Mouse (Mus musculus): ENCODE data around the gene Nemp1.

Nemp1 gene

DNA sequence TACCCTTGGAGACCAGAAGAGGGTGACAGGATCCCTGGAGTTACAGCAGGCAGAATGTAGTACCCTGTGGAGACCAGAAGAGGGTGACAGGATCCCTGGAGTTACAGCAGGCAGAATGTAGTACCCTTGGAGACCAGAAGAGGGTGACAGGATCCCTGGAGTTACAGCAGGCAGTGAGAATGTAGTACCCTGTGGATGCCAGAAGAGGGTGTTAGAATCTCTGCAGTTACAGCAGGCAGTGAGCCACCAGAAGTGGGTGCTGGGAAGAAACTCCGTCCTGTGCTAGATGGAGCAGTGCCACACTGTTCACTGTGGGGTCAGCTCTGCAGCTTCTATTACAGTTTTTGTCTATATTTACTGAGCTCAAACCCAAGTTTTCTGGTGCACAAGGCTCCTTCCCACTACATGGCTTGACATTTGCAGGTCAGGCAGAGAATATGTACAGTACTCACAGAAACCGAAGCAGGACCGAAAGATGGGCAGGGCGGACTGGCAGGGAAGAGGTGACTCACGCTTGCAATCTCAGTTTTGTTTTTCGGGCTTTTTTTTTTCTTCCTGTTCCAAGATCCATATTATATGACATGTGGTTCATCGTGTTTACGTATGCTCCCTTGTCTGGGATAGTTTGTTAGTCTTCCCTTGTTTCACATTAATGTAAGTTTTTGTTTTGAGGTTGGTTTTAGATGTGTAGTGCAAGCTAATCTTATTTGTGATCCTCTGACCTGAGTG lies 8.3 kb downstream of the Nemp1 start:
- DNase-seq, result peak; percentile 85

DNA sequence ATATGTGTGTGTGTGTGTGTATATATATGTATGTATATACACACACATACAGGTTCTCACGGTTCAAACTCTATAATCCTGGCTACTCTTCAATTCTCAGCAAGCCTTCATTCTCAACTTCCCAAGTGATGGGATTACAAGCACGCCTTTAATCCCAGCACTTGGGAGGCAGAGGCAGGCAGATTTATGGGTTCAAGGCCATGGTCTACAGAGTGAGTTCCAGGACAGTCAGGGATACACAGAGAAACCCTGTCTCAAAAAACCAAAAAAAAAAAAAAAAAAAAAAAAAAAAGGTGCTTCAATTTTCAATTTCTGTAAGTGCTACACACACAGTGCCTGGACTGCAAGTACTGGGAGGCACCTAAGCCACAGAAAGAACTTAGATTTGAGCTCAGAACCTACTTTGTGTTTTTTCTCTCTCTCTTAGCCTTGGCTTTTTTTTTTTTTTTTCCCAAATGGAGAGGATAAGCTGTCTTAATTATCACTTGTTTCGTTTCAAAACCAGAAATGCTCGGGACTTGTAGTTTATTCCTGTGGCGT lies 9.2 kb downstream of the Nemp1 start:
- DNase-seq, result no peak

- peak; percentile 93 for DNase-seq
Measured at GRCm38 (mm10) chr10:127676691-127677548, 10.2 kb downstream of the Nemp1 start.

DNA sequence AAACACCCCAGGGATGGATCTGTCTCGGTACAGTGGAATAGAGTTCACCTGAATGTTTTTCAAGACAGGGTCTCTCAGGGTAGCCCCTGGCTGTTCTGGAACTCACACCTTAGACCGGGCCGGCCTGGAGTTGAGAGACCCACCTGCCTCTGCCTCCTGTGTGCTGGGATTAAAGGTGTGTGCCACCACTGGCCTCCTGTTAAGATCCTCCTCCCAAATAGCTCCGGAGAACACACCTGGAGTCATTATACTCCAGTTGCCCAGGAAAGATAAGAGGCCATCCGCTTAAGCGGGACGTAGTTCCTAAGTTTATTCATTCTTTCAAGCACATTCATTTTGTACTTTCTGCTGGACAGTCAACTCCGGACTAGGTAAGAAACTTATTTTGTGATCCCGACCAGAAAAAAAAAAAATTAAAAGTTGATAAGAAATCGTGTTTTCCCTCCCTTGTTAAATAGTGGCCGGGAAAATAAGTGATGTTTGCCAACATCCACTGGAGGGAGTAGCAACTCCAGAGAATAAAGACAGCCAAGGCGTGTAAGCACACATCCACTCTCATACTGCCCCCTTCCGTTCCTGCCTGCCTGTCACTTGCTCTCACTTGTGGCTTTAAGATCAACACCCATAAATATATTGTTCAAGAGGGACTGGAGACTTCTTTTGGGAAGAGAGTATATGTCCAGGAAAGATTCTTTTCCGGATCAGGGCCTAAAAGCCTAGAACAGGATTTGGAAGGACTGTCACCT lies 11.1 kb downstream of the Nemp1 start:
- no peak for DNase-seq

- no peak for DNase-seq
Measured at GRCm38 (mm10) chr10:127679208-127679607, 12.5 kb downstream of the Nemp1 start.

DNA sequence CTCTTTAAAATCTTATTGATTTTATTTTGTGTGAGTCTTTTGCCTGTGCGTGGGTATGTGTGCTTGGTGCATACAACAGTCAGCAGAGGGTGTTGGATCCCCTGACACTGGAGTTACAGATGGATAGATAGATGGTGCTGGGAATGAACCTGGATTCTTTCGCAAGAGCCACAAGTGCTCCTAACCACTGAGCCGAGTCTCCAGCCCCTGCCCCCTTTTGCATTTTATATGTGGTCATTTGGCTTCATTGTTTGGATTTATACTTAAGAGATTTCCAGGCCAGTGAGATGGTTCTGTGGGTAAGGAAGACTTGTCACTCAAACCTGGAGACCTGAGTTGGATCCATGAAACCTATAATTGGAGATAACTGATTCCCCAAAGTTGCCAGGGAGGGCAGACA lies 13.2 kb downstream of the Nemp1 start:
- no peak for DNase-seq

GRCm38 (mm10) chr10:127682886-127683285 lies 16.2 kb downstream of the Nemp1 start:
- DNase-seq, result no peak

DNA sequence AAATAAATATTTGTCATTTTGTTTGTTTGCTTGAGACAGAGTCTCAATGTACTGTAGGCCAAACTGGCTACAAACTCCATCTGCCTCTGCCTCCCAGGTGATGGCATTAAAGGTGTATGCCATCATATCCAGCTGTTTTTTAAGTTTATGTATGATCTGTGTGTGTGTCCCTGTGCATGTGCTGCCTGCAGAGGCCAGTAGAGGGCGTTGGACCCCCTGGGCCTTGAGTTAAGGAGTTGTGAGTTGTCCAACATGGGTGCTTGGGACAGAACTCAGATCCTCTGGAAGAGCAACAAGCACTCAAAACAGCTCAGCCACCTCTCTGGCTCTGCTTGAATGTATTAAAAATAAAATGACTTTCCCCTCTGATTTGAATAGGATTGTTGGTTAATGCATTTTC lies 24.4 kb downstream of the Nemp1 start:
- DNase-seq, result no peak

DNA sequence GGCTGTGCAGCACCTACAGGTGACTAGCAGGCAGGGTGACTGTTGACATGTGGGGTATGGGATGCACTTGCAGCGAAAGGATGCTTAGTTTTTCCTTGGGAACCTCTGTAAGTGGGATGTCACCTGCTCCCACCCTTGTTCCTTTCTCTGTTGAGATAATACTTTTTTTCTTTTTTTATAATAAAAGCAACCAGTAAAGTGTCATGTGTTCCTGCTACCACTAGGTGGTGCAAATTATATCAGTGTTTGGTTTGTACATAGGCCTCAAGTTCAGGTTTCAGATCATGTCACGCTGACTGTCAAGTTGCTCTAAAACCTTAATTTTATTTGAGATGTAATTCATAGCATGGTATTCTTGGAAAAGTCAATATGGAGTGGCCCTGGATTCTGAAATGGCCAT lies 27.9 kb downstream of the Nemp1 start:
- no peak for DNase-seq

DNA sequence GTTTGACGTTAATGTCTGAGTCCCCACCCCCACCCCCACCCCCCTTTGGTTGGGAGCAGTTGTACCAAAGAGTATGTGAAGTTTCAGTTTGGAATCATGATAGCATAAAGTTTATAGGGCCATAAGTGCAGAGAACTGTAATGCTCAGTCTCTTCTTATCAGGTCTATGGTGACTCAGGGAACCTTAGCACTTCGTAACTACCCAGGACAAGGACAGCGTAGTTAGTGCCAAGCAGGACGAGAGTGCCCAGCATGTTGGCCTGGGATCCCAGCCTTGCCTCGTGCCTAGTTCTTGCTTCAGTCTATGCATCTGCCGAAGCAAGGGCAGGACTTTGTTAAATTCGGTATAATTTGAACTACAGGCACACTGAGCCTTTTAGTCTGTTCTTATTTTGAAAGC lies 29.1 kb downstream of the Nemp1 start:
- DNase-seq, result no peak

- no peak for DNase-seq
Measured at GRCm38 (mm10) chr10:127698966-127699365, 32.3 kb downstream of the Nemp1 start.

DNA sequence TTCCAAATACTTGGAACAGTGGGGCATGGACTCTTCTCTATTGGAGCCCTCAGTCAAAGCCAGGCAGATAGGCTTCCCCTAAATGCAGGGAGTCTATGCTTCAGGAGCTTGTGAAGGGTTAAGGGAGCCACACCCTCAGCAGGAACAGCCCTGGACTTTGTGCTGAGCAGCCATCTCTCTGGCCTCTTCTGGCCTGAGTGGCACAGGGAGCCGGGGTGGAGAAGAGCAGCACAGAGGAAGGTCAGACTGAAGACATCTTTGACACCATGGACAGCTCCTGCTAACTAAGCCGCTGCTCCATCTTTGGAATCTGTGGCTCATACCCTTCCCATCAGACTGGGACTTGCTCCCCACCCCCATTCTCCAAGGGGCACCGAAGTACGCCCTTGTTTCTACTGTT lies 36.6 kb downstream of the Nemp1 start:
- no peak for DNase-seq

DNA sequence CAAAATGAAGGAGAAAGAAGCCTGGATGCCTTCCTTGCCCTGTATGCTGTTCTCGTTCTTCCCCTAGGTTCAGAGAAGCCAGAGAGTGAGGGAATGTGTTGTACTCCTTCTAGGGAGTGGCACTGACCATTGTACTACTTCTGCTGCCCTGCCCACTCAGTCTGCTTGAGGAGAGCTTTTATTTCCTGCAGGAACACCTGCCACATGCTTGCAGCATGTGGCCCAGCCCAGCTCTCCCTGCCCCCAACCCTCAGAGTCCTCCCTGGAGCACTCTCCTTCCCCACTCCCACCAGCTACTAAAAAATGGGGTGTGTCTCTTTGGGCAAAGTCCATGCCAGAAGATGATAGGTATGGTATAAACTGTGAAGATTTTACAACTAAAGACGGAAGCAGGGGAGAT lies 37.6 kb downstream of the Nemp1 start:
- DNase-seq, result no peak

DNA sequence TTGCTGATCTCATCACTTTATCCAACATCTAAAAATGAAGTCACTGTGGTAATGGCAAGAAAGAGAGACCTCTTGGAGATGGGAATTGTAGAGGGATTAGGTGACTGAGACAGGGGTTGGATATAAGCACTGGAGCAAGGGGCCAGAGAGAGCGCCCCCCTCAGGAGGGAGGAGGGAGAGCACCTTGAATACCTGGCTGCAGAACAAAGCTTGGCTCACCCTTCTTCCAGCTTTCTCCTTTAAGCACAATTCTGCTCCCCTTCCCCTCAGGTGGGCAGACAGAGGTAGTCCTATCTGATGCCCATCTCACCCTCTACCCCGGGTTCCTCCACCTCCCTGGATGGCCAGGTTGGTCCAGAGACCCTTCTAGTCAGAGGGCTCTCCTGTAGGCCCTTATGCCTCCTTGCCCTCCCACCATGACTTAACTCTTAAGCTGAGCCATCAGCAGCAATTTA lies 38.1 kb downstream of the Nemp1 start, which contains the start of gene Myo1a:
Gene Myo1a, plus strand, starts transcription at position 405 of the 455 bp plus-strand sequence.
- no peak for DNase-seq

DNA sequence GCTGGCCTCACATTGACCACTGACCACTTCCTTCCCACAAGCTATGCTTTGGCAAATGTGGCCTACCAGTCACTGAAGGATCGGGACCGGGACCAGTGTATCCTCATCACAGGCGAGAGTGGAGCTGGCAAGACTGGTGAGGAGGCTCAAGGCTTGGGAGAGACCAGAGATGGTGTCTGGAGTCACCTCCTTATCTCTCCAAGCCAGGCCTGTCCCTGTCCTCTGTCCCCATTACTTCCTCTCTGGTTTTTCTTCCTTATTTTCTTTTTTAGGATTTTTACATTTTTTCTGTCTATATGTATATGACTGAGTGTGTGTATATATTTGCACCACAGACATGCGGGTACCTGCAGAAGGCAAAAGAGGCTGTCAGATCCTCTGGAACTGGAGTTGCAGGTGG lies 39.1 kb downstream of the Nemp1 start:
- DNase-seq, result no peak

GRCm38 (mm10) chr10:127707721-127708120 lies 41.0 kb downstream of the Nemp1 start:
- DNase-seq, result no peak

- no peak for DNase-seq
Measured at GRCm38 (mm10) chr10:127708850-127709370, 42.2 kb downstream of the Nemp1 start.

GRCm38 (mm10) chr10:127710331-127710730 lies 43.6 kb downstream of the Nemp1 start:
- no peak for DNase-seq

DNA sequence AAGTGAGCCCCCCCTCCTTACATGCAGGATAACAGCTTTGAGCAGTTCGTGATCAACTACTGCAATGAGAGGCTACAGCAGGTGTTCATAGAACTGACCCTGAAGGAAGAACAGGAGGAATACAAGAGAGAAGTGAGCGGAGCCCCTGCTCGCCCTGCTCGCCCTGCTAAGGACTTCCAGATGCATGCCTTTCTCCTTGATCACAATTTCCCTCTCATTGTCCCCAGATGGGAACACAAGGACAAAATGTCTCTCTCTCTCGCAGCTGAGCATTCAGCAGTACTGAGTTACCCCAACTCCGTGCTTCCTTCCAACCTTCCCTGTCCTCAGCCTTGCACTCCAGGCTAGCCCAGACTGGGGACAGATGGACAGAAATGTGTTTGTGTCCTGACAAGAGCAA lies 46.0 kb downstream of the Nemp1 start:
- no peak for DNase-seq

DNA sequence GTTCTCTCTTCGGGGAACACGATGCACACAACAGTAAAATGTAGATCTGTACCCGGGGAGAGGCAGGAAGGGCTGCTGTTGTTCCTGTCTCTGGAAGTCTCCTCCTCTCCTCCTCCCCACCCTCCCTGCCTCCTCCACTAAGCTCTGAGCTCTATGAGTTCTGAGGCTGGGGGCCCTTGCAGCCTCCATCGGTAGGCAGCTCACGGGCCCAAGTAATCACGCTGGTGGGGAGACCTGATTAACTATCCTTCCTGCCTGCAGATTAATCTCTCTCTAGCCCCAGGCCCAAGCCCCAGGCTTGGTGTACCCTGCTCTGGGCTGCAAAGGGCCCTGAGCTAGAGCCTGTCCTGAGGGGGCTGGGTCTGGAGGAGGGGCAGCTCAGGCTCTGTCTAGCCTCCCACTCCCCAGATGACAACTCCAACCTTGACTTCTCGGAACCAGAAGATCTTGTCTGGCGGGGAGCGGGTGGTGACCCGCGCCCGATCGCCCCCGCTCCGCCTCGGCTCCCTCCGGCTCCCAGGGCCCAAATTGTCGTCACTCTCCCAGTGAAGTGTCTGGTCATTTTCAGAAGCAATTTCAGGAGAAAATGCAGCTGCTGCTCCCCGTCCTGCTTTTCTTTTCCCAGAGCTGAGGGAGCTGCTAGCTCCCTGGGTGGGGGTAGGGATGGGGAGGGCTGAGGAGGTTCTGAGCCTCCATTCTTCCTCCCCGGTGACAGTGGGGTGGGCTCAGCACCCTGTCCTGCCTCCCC lies 55.1 kb downstream of the Nemp1 start:
- no peak for DNase-seq

GRCm38 (mm10) chr10:127724178-127724577 lies 57.5 kb downstream of the Nemp1 start, which contains the start of gene Tac2:
Gene Tac2, plus strand, starts transcription at chr10:127724478.
- no peak for DNase-seq

DNA sequence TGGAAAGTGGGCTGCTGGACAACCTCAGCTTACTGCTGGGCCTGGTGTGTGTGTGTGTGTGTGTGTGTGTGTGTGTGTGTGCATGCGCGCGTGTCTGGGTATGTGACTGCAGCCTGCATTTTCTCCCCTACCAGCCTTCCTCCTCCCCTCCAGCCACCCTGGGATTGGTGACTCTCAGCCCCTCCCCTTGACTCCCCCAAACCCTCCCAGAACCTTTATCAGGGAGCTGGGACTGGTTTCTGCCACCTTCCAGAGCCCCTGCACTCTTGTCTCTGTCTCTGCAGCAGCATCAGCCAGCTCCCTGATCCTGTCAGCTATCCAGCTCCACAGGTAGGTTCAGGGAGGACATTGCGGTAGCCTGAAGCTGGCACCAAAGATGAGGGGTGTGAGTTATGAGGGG lies 58.4 kb downstream of the Nemp1 start:
- no peak for DNase-seq

Measured in right cerebral cortex, postnatal 25 days (tissue).